Mouse (Mus musculus) WW6 (cell line): ENCODE results near the gene Il1b.

Source experiments
- DNase-seq: peaks from one replicate; pipeline ENCODE4 v3.0.0-alpha.2; 2013; ENCODE audit warnings: low read depth, low spot score

Il1b gene

DNA sequence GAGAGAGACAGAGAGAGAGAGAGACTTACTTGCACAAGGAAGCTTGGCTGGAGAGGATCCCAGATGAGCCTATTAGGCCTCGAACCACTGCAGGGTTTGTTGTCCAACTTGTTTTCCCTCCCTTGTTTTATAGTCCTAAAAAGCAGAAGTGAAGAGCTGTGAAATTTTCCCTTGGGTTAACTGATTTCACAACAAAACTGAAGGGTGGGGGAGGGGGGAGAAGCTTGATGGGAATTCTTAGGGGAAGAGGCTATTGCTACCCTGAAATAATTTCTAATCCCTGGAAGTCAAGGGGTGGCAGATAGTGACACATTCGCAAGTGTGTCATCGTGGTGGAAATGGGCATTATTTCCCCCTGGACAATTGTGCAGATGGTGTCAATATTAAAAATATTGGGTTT lies at the start of gene Il1b:
Gene Il1b, minus strand, starts transcription at position 101 of the 400 bp plus-strand sequence.
- no peak for DNase-seq

DNA sequence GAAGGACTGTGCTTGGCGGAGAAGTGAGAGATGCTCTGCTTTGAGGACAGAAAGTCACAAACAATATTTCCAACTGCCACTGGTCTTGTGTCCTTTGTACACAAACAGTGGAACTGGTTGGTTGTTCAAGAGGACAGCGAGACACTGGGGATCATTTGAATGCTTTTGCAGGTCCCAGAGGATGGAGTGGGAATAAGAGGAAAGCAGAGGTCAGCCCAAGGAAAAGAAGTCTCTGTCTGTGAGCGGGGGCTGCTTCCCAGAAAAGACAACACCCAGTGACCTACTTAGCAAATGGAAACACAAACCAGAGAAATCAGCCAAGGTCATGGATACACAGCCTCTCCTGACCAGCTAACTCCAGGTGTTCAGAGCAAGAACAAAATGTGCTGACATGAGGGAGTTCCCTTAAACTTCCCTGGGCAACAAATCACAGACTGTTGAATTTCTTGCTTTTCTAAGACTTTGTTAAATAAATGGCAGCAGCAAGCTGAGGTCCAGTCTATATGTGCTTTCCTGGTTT lies 48.5 kb upstream of the Il1b start:
- DNase-seq = no peak

DNA sequence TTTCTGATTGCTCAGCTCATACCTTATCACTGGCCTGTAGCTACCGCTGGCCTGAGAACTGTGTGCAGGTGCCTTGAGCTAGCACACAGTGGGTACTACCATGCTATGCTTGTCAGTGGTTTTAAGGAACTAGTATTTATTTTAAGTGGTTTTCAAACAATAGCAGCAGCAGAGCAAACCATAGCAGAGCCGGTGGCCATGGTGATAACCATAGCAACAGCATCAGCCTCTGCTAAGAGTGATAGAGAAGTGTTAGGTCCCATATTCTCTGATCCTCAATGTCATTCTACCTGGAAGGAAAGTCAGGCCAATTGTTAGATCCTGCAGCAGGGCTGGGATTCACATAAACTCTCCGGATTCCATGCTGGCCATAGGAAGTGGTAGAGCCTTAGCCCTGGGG lies 43.7 kb upstream of the Il1b start:
- no peak for DNase-seq

DNA sequence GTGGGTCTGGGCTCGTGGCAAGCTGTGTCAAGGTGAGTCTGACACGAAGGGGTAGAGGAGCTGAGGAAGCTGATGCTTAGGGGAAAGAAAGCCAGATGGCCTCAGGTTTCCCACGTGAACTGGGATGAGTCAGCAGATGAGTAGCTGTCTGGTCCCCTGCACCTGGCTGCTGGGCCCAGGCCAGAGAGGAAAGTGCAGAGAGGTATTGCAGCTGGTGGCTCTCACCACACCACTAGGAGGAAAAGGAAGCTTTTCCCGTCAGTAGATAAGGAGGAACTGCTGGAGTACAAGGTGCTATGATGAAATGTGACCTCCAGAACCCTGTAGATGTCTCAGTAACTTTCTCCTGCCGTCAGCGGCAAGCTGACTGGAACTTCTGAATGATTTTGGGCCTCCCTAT lies 42.5 kb upstream of the Il1b start:
- DNase-seq = no peak

DNA sequence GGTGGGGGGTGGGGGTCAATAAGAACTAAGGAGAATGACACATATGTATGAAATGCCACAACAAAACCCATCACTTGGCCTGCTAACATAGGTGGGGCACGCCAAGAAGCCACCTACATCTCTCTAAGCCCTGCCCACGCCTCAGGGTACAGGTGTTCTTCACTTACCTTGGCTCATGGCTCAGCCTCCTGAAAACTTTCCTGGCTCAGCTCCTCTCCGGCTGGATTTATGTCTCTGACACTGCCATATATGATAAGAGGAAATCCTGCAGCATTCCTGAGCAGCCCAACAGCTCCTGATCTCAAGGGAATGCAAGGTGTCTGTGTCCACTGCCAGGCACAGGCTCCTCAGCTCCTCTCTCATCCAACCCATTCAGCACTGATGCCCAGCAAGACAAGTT lies 40.7 kb upstream of the Il1b start:
- no peak for DNase-seq

DNA sequence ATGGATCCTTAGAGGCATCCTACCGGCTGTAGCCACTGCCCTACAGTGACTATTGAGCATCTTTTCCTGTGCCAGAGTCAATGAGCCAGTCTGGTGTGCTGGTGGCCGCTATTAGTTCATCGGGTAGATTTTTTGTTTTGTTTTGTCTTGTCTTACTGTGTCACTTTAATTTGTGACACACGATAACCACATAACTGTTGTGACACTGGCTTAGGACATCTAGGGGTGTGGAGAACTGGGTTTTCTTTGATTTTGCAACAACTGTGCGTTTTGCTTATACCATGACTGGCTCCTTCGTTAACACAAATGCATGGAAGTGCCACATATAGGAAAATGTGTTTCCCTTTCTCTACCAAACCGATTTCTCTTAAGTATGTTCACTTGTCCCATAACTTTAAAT lies 39.4 kb upstream of the Il1b start:
- DNase-seq = no peak

DNA sequence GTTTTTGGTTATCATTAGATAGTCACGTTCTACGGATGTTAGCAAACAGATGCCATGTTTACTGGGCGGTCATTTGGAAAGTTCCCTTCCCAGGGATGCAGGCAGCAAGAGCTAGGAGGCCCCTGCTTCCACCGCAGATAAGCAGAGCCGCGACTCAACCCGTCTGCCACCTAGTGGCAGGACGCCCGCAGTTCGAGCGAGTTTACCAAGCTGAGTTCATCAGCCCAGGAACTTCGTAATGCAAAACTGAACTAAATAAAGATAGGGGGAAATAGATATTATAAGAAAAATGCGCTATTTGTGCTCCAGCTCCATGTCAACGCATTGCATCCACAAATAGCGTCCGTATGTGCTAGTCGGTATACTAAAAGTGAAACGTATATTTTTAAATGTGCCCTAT lies 37.5 kb upstream of the Il1b start:
- peak; percentile 33 for DNase-seq

DNA sequence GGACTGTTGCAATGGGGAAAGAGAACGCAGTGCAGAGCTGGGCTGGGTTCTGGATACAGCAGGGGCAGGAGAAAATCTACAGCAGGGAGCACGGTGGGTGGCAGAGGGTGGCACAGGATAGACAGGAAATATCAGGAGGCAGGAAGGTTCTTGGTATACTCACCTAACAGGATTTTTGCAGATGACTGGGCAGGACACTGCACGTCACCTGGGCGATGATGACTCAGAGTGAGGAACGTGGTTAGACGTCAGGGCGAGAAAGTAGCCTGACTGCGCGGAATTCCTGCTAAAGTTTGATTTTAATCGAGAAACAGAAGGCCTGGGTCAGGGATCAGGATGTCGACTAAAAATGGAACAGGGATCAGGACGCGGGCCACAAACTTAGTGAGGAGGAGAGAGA lies 36.7 kb upstream of the Il1b start:
- no peak for DNase-seq

DNA sequence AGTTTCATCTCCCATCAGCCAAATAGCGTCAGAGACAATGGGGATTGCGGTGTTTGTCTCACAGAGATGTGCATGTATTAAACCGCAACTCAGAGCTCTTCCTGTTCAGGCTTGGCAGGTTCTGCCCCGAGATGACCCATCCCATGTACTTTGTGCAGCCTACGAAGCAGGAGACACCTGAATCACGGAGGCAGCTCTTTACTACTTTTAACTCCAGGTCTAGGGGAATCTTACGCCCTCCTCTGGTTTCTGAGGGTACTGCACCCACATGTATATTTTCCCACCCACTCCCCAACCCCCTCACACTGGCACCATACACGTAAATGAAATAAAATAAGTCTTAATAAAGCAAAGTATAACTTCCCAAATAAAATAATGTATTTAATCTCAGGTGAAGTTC lies 35.6 kb upstream of the Il1b start:
- DNase-seq = no peak

DNA sequence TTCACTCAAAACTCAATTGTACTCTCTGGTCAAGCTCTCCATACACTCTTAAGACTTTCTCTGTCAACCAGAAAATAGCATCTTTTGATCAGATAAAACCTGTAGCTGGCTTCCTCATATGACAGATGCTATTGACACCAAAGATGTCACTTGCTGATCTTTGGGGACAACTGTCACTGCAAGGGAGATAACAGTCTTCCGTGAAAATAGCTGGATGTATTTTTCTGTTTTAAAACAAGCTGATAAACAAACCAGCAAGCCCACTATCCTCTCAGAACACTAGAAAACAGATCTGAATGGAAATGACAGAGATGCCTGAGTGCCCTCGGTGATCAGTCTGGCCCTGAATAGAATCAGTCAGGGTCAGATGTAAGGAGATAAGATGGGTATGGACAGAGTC lies 32.8 kb upstream of the Il1b start:
- no peak for DNase-seq

DNA sequence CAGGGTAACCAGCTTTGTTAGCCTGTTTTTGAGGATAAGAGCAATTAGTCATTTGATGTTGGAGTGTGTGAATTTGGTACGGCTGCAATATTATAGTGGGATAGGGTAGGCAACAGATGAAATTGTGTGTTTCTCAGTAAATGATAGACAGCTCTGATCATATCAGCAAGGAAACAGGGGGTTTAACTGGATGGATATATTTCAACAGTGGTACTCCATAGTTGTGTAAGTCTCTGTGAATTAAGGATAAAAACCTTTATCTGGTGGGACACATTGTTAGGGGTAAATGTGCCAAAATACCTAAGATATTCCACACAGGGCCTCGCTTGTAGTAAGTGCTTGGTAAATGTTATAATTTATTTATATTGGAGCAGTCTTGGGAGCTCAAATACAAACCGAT lies 31.4 kb upstream of the Il1b start:
- no peak for DNase-seq

DNA sequence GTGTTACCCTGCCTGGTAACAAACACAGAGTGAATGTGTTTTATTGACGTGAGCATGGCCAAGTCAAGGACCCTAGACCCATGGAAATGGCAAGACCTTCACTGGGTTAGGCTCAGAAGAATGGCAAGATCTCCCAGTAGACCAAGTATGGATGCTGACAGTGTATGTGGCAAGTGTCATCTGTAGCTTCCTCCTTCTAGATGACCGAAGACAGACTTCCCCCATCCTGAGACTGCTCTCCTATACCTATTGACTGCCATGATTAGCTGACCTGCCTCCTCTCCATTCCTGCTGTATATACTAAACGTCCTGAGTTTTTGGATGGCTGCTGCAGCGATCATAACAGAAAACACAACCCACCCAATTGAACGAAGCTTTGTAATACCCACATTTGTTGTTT lies 30.9 kb upstream of the Il1b start:
- no peak for DNase-seq

DNA sequence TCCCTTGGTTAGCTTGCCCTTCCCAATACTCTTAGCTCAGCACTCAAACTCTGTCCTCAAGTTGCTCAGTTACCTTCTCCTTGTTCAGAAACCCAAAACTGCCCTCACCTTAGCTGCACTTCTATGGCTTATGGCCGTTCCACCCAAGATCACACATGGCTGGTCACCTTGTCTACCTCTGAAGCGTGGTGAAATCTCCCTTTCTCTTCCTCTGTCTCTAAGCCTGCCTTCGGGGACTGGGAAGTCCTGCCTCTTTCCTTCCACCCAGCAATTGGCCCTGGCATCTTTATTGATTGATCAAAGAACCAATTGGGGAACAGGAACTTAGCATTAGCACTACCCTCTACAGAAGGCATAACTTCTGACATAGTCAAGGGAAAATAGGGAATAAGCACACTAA lies 27.2 kb upstream of the Il1b start:
- no peak for DNase-seq

DNA sequence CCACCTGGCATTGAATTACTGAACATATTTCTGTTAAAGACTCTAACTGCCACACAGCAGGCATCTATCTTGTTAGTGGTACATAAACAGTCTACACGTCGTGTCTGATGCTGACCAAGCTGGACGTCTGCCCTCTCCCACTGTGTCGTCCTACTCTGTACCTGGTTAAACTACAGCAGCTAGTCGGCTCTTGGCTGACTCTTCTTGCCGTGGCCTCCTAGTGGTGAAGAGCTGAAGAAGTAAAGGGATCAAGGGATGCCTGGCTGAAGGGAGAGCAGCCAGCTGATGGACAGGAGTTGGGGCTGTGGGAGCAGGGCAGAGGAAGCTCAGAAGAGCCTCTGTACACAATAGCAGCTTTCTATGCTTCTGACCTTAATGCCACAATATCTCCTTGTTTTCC lies 22.6 kb upstream of the Il1b start:
- DNase-seq = no peak

DNA sequence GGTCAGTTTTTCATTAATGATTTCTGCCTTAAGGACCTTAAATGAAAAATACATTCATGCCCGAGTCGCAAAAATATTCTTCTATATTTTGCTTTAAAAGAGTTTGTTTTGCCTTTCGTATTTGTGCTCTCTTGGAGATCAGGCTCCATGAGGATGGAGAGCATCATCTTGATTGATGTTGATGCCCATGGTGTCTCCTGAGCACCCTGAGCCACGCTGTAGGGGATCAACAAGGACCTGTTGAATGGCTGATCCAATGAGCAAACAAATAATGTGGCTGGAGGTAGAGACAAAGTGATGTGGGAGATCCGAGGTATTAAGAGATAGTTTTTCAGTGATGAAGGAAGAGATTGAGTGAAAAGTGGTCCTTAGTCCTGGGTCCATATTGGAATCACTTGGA lies 19.2 kb upstream of the Il1b start:
- DNase-seq = no peak

DNA sequence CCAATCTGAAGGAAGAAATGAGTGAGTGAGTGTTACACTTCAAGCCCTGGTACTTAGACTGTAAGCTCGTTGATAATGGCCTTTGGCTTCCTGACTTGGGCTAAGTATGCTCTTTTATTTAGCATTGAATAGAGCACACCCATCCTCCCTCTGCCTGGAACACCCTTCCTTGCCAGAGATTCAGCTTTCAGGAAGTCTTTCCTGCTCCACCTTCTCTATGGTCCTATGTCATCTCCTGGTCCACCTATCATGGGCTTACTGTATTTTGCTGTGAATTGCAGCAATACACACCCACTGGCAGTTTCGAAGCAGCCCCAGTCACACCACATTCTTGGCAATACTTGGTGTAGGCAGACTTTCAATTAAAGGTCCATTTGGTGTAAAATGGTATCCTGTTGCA lies 18.4 kb upstream of the Il1b start:
- DNase-seq = no peak

DNA sequence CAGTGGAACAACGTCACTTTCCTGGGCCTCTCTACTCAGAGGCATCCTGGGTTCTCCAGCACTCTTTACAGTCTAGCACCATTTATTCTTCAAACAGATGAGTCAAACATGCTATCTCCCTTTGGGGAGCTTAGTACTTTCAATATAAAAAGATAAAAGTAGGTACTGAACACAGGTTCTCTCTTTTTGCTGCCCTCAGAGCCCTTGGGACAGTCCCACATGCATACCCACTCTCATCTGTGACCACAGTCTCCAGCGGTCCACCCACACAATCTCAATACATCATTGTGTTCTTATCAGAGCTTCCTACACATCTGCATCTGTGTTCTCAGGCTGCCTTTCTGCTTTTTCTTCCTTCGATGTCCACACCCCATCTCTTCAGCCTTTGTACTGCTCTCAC lies 14.4 kb upstream of the Il1b start:
- no peak for DNase-seq

DNA sequence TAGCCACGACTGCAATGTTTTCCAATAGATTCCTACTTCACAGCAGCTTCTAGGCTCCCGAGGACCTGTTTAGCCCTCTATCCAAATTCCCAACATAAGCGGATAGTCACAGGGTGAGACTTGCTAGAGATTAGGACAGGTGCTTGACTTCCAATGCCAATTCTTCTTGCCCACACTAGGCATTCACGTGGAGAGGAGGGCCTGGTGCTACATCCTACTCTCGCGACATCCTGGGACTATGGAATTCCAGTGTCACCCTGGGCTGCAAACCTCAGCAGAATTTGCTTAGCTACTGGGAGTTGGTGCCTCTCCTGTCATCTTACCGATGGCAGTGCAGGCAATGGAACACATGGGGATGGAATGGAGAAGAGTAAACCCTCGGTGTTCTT lies 13.3 kb upstream of the Il1b start:
- DNase-seq = no peak

DNA sequence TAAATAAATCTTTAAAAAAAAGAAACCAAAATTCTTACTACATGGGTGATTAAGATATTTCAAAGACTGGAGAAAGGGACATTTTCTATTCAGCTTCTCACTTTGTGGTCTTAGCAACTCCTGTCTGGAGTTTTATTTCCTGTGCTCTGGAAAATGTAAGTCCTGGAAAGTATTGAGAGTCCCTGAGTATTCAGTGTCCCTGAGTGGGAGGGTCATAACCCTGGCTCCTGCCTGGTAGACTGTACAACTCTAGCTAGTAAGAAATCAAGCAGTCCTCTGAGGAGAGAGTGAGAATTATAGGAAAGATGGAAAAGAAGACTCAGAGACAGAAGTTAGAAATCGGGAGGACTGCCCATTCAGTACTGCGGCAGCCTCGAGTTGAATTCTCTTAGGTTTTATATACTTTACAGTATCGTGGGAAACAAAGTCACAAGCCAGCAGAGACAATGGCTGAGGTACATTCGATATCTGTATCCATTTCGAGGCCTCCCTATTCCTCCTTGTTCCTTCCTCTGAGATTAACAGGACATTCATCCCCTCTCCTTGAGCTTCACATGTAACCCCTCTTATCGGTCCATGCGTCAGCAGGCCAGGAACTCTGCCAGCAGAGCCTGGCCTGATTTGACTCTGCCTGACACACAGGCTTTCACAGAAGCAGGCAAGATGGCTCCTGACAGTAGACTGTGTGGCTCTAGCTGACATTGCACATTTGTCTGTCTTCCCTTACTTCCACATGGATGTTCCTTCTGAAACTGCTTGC lies 12.8 kb upstream of the Il1b start:
- DNase-seq = no peak

DNA sequence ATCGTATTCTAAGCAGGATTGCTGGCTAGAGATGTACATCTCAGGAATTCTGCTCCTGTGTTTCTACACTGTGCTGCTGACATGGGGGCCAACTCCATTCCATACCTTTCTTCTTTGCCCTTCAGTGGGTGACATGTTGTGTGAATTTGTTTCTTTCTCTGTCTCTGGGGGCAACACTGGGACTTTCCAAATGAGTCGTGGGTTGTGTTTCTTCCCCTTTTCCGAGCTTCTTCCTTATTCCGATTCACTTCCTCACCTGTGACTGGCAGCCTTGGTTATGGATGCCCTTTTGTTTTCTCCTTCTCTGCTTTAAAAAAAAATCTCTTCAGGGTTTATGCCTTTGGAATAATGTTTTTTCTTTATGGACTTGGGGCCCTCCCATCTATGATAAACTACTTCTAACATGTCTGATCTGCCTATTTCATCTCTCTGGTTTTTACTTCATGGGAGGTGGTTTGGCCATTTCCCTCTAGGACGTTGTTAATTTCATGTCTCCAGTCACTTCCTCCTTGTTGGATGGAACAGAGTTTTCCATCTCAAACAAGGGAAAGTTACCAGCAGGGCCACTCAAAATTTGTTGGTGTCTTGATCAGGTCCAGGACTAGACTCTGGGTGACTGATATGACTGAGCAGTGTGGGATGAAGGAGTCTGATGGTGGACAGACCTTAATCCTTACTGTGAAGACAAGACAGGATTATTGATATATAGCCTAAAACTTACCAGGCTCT lies 10.0 kb upstream of the Il1b start:
- DNase-seq = no peak

DNA sequence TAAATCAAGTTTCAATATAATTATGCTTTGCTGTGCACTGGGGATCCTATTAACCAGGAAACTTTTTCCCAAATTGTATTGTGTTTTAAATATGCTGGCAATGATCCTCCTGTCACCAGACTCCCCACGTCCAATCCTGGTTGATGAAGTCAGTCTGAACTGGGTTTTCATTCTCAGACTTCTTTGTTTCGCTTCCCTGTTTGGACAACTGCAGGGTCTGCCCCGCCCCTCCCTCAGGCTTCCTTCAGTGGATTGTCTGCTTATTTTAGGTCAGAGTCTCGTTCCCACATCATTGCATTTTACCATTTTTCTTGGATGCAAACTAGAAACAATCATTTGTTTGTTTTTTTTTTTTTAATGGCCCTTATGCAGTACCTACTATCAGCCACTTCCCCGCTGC lies 9.3 kb upstream of the Il1b start:
- DNase-seq = no peak

DNA sequence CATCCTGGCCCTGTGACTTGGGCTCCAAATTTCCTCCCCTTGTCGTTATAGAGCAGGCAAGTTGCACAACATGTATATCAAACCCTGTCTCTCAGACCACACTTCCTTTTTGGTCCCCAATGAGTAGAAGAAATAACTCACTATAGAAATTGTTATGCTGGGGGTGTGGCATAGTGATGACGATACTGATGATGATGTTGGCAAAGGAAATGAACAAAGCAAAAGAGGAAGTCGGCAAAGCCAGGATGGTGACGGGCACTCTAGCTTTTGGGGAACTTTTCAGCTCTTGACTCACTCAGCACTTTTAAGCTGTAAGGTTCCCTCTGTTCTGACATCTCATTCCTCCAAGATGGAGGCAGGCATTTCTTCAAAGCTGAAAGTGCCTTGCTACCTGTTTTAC lies 2.4 kb upstream of the Il1b start:
- no peak for DNase-seq

DNA sequence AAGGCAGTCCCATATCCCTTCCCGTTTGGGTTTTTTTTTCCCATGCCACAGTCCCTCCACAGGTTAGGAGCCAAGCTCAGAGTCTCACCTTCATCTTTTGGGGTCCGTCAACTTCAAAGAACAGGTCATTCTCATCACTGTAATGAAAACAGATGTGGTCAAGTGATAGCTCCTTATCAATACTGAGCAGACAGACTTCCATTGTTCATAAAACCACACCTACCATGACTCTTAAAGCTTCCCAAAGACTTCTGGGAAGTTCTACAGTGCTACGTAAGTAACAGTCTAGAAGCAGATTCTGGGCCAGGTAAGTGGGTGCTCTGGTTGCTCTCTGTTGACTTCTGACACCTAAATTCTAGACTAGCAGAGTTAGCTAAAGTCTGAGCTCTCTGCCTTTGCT lies 1.3 kb downstream of the Il1b start:
- DNase-seq = no peak
